Mouse (Mus musculus): ENCODE data around the gene Clec4a4. TPM values are rescaled to one million over a fixed set of nuclear protein-coding genes. Genes with fewer than 3 reads are reported as not detected.
A peak's percentile ranks its signal among the peaks of the same experiment; 100 is the strongest.
"Not testable (repeated sequence)": the region's sequence is repeated elsewhere in the genome, so short reads cannot be mapped to it uniquely, and the experiment has no call there.

Clec4a4 gene
- total RNA-seq (2021) = not detected

- intact Hi-C loops (cut with DNase I) = no loop called here
- DNase-seq = no peak
Measured at GRCm38 (mm10) chr6:122989876-122990437, at the start of gene Clec4a4. TSS of gene Clec4a4 (plus strand) at chr6:122990367.

- intact Hi-C loops (cut with DNase I) = no loop called here
- DNase-seq = no peak
Measured at GRCm38 (mm10) chr6:122946760-122947159, 43.4 kb upstream of the Clec4a4 start.

GRCm38 (mm10) chr6:122952401-122952800 lies 37.8 kb upstream of the Clec4a4 start, which contains the start of gene Clec4a3:
TSS of gene Clec4a3 (plus strand) at chr6:122952515.
- intact Hi-C loops (cut with DNase I) = no loop called here
- peak; percentile 9 to 10 for DNase-seq

GRCm38 (mm10) chr6:122964562-122964961 lies 25.6 kb upstream of the Clec4a4 start:
- intact Hi-C loops (cut with DNase I) = no loop called here
- no peak for DNase-seq

- no peak for DNase-seq
- intact Hi-C loops (cut with DNase I) = no loop called here
Measured at GRCm38 (mm10) chr6:122969048-122969447, 21.1 kb upstream of the Clec4a4 start.

- intact Hi-C loops (cut with DNase I) = loop anchor here (10.0 kb wide), 1 partner anchor 890 kb away; no protein-coding TSS in a partner anchor
- DNase-seq = not testable (repeated sequence)
Measured at GRCm38 (mm10) chr6:123004696-123005095, 14.5 kb downstream of the Clec4a4 start.

GRCm38 (mm10) chr6:123005591-123005990 lies 15.4 kb downstream of the Clec4a4 start:
- intact Hi-C loops (cut with DNase I) = loop anchor here (10.0 kb wide), 1 partner anchor 889 kb away; no protein-coding TSS in a partner anchor
- DNase-seq = peak; percentile 7 to 9

GRCm38 (mm10) chr6:123049742-123050372 lies 59.7 kb downstream of the Clec4a4 start, which contains the start of gene Clec4b1:
TSS of gene Clec4b1 (plus strand) at chr6:123049962.
- intact Hi-C loops (cut with DNase I) = no loop called here
- DNase-seq = no peak

Other genes with a start within 250 kb of the Clec4a4 start
- 1 to 10 TPM; 2.1 to 2.5 TPM for gene Slc2a3, start 188.7 kb upstream of the Clec4a4 start, total RNA-seq (2021)
- gene Foxj2, start 170.5 kb upstream of the Clec4a4 start, total RNA-seq (2021) = 10 to 100 TPM; 28.5 to 32.8 TPM
- gene C3ar1, start 134.2 kb upstream of the Clec4a4 start, total RNA-seq (2021) = 1 to 10 TPM; 2.9 to 3.2 TPM
- gene Necap1, start 115.9 kb upstream of the Clec4a4 start, total RNA-seq (2021) = 10 to 100 TPM; 27.7 to 32.0 TPM
- 1 to 10 TPM; 2.8 to 3.0 TPM for gene Clec4a1, start 68.5 kb upstream of the Clec4a4 start, total RNA-seq (2021)
- 1 to 10 TPM; 2.4 to 3.8 TPM for gene Clec4a3, start 37.9 kb upstream of the Clec4a4 start, total RNA-seq (2021)
- not detected for gene Clec4b1, start 59.6 kb downstream of the Clec4a4 start, total RNA-seq (2021)
- 1 to 10 TPM; 1.3 to 1.9 TPM for gene Clec4a2, start 116.1 kb downstream of the Clec4a4 start, total RNA-seq (2021)
- gene Clec4b2, start 182.5 kb downstream of the Clec4a4 start, total RNA-seq (2021) = not detected
- gene Clec4n, start 239.5 kb downstream of the Clec4a4 start, total RNA-seq (2021) = 1 to 10 TPM; 1.1 TPM

Measured in heart, postnatal 10 days (tissue).